Mouse (Mus musculus) liver, embryonic 15.5 days (tissue): ENCODE data around the gene Cabcoco1. TPM values are rescaled to one million over a fixed set of nuclear protein-coding genes. Genes with fewer than 3 reads are reported as not detected.

Source experiments
- ATAC-seq: fragments of 200-750 bp; cut with Nextera tagmentation; 2 replicates; pipeline ENCODE4 v1.8.0; 2017; ENCODE audit warnings: moderate number of reproducible peaks, mild to moderate bottlenecking, moderate library complexity; ENCODE audit not compliant: insufficient read depth
- H3K27ac ChIP-seq: fragments of 300-500 bp; sonication (generic); replicated peaks from 2 replicates; pipeline ENCODE4 v1.5.1; 2015; ENCODE audit warnings: mild to moderate bottlenecking, inconsistent platforms
- H3K27me3 ChIP-seq: fragments of 300-500 bp; sonication (generic); 2 replicates; pipeline ENCODE4 v1.6.1; 2015; ENCODE audit warnings: mild to moderate bottlenecking, inconsistent platforms
- H3K36me3 ChIP-seq: fragments of 300-500 bp; sonication (generic); replicated peaks from 2 replicates; pipeline ENCODE4 v1.6.1; 2015; ENCODE audit warnings: moderate library complexity, mild to moderate bottlenecking, inconsistent platforms
- H3K4me1 ChIP-seq: fragments of 300-500 bp; sonication (generic); replicated peaks from 2 replicates; pipeline ENCODE4 v1.6.1; 2015; ENCODE audit warnings: inconsistent platforms
- H3K4me2 ChIP-seq: fragments of 300-500 bp; sonication (generic); 2 replicates; pipeline ENCODE4 v1.6.1; 2015; ENCODE audit warnings: moderate library complexity, mild to moderate bottlenecking, inconsistent platforms
- H3K4me3 ChIP-seq: fragments of 300-500 bp; sonication (generic); replicated peaks from 2 replicates; pipeline ENCODE4 v1.5.1; 2015; ENCODE audit warnings: mild to moderate bottlenecking, inconsistent platforms
- H3K9ac ChIP-seq: fragments of 300-500 bp; sonication (generic); 2 replicates; pipeline ENCODE4 v1.6.1; 2015; ENCODE audit warnings: moderate library complexity, mild to moderate bottlenecking, inconsistent platforms
- H3K9me3 ChIP-seq: fragments of 300-500 bp; sonication (generic); replicated peaks from 2 replicates; pipeline ENCODE4 v1.6.1; 2016; ENCODE audit warnings: inconsistent platforms
- WGBS: fragments of 180-500 bp; shearing (Covaris S2); methylation state at CpG from one replicate; pipeline ENCODE4 v1.1.7; 2015; ENCODE audit warnings: mixed read lengths; ENCODE audit not compliant: insufficient replicate concordance; 5-methylcytosine and 5-hydroxymethylcytosine counted together
- polyA plus RNA-seq: library from polyadenylated mRNA; unstranded; fragments of >200 nt; fragmentation: Nextera tagmentation; extraction: Ambion mirVana; gene quantifications from 2 replicates; pipeline ENCODE4 v1.2.1, GENCODE M21; 2015

Gene Cabcoco1
- polyA plus RNA-seq, 1 experiment from 2014 or later = 0.96 TPM

GRCm38 (mm10) chr10:68431346-68431745 is 110.3 kb downstream of the Cabcoco1 start:
- peaks cover 5% of the 10 kb centered on the region; the same call in 1 of the 2 replicates for H3K4me1 ChIP-seq

GRCm38 (mm10) chr10:68430929-68431328 is 110.8 kb downstream of the Cabcoco1 start:
- peaks cover 5% of the 10 kb centered on the region; the same call in 1 of the 2 replicates for H3K4me1 ChIP-seq
- H3K27ac ChIP-seq = no peak overlapping the region
- 0 out of 2 replicates have a peak overlapping the region, but pooled peaks have one; percentile 27 for H3K4me3 ChIP-seq
- ATAC-seq = no peak
- WGBS = 22% methylated on average over 13 of the region's 13 CpGs
- H3K9ac ChIP-seq = no peak overlapping the region
- H3K9me3 ChIP-seq = no peaks in the 10 kb centered on the region
- no peaks in the 10 kb centered on the region for H3K27me3 ChIP-seq
- H3K4me2 ChIP-seq = peak overlapping the region; percentile 46
- no peaks in the 10 kb centered on the region for H3K36me3 ChIP-seq

More at GRCm38 (mm10) chr10:68431346-68431745, 110.3 kb downstream of the Cabcoco1 start:
- Histone ChIP-seq H3K27ac (no peak overlapping the region), H3K4me2 (peak overlapping the region; percentile 46; the same call in 1 of the 2 replicates), H3K27me3 (no peaks in the 10 kb centered on the region), H3K9me3 (no peaks in the 10 kb centered on the region), H3K4me3 (0 out of 2 replicates have a peak overlapping the region, but pooled peaks have one; percentile 8), H3K9ac (no peak overlapping the region), H3K36me3 (no peaks in the 10 kb centered on the region)
- ATAC-seq = peak; percentile 60
- 12% methylated on average over 6 of the region's 6 CpGs for WGBS

DNA sequence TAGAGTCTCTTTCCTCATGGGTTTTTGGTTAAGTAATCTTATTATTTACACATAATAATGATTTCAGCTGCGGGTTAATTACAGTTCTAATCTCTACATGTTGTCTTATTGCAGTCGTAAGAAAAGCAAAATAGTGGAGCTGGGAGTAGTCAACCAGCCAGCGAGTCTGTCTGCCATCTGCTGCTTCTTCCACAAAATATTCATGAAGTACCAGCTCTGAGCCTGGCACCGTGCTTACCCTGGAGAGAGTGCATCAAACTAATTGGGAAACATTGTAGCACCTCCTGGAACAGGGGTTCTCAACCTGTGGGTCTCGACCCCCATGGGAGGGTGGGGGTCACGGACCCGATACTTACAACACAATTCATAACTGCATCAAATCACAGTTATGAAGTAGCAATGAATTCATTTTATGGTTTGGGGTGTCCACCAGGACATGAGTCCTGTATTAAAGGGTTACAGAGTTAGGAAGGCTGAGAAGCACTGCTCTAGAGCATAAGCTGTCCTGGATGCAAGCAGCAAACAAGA is 121.2 kb downstream of the Cabcoco1 start:
- ATAC-seq = no peak
- 65% methylated on average over 7 of the region's 7 CpGs for WGBS
- Histone ChIP-seq H3K27ac (no peak overlapping the region), H3K9me3 (no peaks in the 10 kb centered on the region), H3K36me3 (no peaks in the 10 kb centered on the region), H3K9ac (no peak overlapping the region), H3K27me3 (no peaks in the 10 kb centered on the region), H3K4me3 (no peak overlapping the region), H3K4me2 (no peak overlapping the region), H3K4me1 (no peaks in the 10 kb centered on the region)

DNA sequence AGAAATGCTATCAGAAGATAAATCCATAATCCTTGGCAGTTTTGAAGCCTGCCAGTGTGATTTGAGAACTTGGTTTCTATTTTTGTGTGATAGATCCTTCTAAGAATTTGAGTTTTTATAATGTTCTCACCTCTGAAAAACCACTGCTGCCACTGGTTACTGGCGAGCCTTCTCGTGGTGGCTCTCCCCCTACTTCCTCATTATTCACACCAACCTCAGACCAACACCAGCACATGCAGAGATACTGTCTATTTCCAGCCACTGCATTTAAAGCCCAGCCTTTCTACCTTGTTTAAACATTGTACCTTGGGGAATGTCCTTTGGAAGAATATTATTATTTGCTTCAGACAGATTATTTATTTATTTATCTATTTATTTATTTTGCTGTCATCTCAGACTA is 121.8 kb downstream of the Cabcoco1 start:
- Histone ChIP-seq H3K27me3 (no peaks in the 10 kb centered on the region), H3K4me1 (no peaks in the 10 kb centered on the region), H3K4me2 (no peak overlapping the region), H3K9me3 (no peaks in the 10 kb centered on the region), H3K36me3 (no peaks in the 10 kb centered on the region), H3K4me3 (no peak overlapping the region), H3K27ac (no peak overlapping the region), H3K9ac (no peak overlapping the region)
- ATAC-seq = no peak
- WGBS = 12% methylated on average over 2 of the region's 2 CpGs

DNA sequence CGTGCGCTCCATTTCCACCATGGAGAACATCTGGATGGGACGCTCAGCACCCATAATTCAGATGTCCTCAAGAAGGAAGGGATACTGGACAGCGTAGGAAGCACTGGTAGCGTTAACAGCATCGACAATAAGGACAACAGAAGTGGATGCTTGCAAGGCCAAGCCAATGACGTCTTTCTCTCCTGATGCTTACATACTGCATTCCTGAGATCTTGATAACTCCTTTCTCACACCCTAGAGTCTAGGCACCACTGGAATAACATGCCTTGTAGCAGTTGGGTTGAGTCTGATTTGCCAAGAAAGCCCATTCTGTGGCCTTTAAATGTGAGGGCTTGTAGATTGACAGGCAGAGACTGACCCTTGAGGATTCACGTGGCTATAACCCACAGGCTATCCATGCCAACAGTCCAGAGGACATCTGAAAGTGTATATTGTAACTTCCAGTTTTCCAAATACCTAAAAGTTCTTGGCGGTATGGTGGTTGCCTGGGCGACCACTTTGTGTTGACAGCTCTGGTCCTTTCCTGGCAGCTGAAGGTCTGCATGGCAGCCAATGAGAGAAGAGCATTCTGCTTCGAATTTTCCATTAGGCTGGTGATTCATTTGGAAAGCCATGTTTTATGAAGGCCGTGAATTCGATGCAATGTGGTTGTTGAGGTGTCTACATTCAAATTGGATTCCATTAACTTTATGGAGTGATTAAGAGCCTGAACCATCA is 124.5 kb downstream of the Cabcoco1 start:
- Histone ChIP-seq H3K9me3 (no peaks in the 10 kb centered on the region), H3K36me3 (no peaks in the 10 kb centered on the region), H3K4me3 (no peak overlapping the region), H3K27ac (no peak overlapping the region), H3K27me3 (no peaks in the 10 kb centered on the region), H3K4me2 (no peak overlapping the region), H3K9ac (no peak overlapping the region), H3K4me1 (no peaks in the 10 kb centered on the region)
- WGBS = 75% methylated on average over 13 of the region's 13 CpGs
- ATAC-seq = no peak

DNA sequence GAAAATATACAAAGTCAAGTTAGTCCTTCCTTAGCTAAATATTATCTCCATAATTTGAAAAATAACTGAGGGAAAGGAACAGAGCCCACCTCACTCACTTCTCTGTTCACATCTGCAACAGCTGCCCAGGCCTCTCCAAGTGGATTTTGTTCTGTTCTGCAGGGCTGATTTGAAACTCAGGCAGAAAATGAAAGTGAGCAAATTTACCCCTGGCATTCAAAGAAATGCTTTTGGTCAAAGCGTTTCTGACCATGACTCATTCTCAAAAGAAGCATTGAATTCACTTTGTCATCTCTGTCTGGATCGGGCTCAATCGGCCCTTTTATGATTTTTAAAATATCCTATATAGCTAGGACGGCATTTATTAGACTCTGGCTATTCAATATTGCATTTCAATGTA is 135.8 kb downstream of the Cabcoco1 start:
- Histone ChIP-seq H3K4me2 (no peak overlapping the region), H3K4me1 (no peaks in the 10 kb centered on the region), H3K9me3 (no peaks in the 10 kb centered on the region), H3K36me3 (no peaks in the 10 kb centered on the region), H3K27ac (no peak overlapping the region), H3K4me3 (no peak overlapping the region), H3K27me3 (no peaks in the 10 kb centered on the region), H3K9ac (no peak overlapping the region)
- ATAC-seq = no peak
- WGBS = 61% methylated on average over 4 of the region's 4 CpGs

DNA sequence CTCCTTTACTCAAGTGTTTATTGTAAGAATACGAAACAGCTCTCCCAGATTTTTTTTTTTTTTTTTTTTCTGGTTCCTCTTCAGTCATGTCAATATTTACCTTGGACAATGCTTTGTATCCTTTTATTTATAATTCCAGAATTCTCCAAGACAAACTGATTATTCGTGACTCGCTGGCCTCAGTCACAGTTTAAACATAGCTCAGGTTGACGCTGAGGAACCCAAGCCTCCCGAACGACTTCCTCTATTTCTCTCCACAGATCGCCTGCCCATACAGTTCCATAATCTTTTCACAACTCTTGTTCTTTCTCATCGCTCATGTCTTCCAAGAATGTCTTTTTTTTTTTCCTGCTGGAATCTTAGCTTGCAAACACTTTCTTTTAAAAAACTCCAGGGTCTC is 144.9 kb downstream of the Cabcoco1 start:
- H3K4me1 ChIP-seq = no peaks in the 10 kb centered on the region
- no peak overlapping the region for H3K4me3 ChIP-seq
- ATAC-seq = no peak
- WGBS = 27% methylated on average over 8 of the region's 8 CpGs
- no peak overlapping the region for H3K9ac ChIP-seq
- no peaks in the 10 kb centered on the region for H3K27me3 ChIP-seq
- no peaks in the 10 kb centered on the region for H3K36me3 ChIP-seq
- no peak overlapping the region for H3K27ac ChIP-seq
- no peak overlapping the region for H3K4me2 ChIP-seq
- H3K9me3 ChIP-seq = no peaks in the 10 kb centered on the region

- Histone ChIP-seq H3K9ac (no peak overlapping the region), H3K36me3 (no peaks in the 10 kb centered on the region), H3K4me2 (no peak overlapping the region), H3K27ac (no peak overlapping the region), H3K27me3 (no peaks in the 10 kb centered on the region), H3K4me1 (no peaks in the 10 kb centered on the region), H3K4me3 (no peak overlapping the region), H3K9me3 (no peaks in the 10 kb centered on the region)
- ATAC-seq = no peak
- 45% methylated on average over 2 of the region's 2 CpGs for WGBS
These were observed 145.6 kb downstream of the Cabcoco1 start for GRCm38 (mm10) chr10:68396083-68396482.

GRCm38 (mm10) chr10:68391640-68392039 is 150.1 kb downstream of the Cabcoco1 start:
- Histone ChIP-seq H3K36me3 (no peaks in the 10 kb centered on the region), H3K27me3 (no peaks in the 10 kb centered on the region), H3K9me3 (no peaks in the 10 kb centered on the region), H3K4me1 (no peaks in the 10 kb centered on the region), H3K4me3 (no peak overlapping the region), H3K4me2 (no peak overlapping the region), H3K9ac (no peak overlapping the region), H3K27ac (no peak overlapping the region)
- ATAC-seq = no peak
- 61% methylated on average over 4 of the region's 4 CpGs for WGBS

DNA sequence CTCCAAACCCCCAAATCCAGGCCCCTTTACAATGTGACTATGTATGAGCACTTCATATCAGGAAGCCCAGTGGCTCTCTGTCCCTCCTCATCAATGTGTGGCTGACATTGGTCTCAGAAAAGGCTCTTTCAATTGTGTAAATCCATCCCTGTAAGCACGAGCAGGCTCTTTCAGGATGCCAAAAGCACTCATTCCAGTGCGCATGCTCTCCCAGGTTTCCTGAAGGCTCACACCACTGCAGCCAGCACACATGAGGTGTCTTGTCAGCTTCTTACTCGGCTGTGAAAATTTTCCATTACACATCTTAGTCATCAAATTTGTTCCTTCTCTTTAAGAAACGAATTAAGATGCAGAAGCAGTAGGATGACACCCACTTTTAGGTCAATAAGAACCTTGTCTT is 152.9 kb downstream of the Cabcoco1 start:
- Histone ChIP-seq H3K9ac (no peak overlapping the region), H3K9me3 (no peaks in the 10 kb centered on the region), H3K27ac (no peak overlapping the region), H3K27me3 (no peaks in the 10 kb centered on the region), H3K4me3 (no peak overlapping the region), H3K4me1 (no peaks in the 10 kb centered on the region), H3K4me2 (no peak overlapping the region), H3K36me3 (no peaks in the 10 kb centered on the region)
- WGBS = 61% methylated on average over 4 of the region's 4 CpGs
- ATAC-seq = no peak

- H3K4me2 ChIP-seq = no peak overlapping the region
- no peaks in the 10 kb centered on the region for H3K27me3 ChIP-seq
- no peaks in the 10 kb centered on the region for H3K4me1 ChIP-seq
- H3K9me3 ChIP-seq = no peaks in the 10 kb centered on the region
- no peak for ATAC-seq
- no peak overlapping the region for H3K27ac ChIP-seq
- no peaks in the 10 kb centered on the region for H3K36me3 ChIP-seq
- H3K4me3 ChIP-seq = no peak overlapping the region
- no peak overlapping the region for H3K9ac ChIP-seq
- WGBS = 57% methylated on average over 7 of the region's 7 CpGs
These were observed 153.6 kb downstream of the Cabcoco1 start for GRCm38 (mm10) chr10:68388138-68388537.
